Mouse (Mus musculus) stomach, adult 2 months (tissue): ENCODE measurements around the gene Olfr374. TPM values are rescaled to one million over a fixed set of nuclear protein-coding genes. Genes with fewer than 3 reads are reported as not detected.

Experiments
- polyA plus RNA-seq: library from polyadenylated mRNA; depleted of rRNA; stranded (reverse); fragments of >200 nt; gene quantifications from 2 replicates; pipeline ENCODE4 v1.2.3, GENCODE M21; 2012; rRNA removed

Olfr374 gene
- not detected in 2 replicates for polyA plus RNA-seq

DNA sequence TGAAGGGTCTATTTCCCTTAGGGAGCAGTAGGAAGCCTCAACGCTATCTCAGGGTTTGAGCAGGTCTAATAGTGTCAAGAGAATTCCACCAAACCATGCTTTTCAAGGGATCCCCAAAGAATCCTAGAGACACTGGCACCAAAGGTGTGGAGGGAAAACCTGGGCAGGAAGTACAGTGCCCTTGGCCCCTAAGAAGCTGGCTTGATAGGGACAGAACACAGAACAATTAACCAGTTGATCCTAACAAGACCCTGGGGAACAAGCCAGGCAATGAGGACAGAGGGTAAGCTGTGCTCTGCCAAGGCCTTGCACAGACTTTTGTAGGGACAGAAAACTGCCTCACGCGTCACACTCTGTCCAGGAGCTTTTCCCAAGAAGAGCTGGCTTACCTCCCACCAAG is at the start of gene Olfr374:
Olfr374 (plus strand) TSS at position 301 of the 400 bp plus-strand sequence.

DNA sequence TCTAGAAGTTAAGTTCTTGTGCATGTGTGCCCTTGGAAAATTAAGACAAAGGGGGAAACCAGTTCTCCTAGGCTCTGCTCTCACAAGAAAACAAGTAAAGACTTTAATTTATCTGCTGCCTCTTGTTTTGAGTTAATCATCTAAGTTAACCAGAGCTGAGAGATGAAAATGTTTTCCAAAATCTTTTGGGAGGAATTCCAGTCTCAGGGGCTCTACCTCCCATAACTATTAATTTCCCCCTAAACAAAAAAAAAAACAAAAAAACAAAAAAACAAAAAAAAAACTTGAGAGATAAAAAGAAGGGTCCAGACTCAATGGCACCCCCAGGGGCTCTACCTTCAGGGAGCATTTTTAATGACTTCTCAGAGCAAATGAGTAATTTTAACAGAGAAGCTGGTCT is 24.0 kb upstream of the Olfr374 start, which contains the start of gene Olfr373:
Olfr373 (plus strand) TSS at position 301 of the 400 bp plus-strand sequence.

DNA sequence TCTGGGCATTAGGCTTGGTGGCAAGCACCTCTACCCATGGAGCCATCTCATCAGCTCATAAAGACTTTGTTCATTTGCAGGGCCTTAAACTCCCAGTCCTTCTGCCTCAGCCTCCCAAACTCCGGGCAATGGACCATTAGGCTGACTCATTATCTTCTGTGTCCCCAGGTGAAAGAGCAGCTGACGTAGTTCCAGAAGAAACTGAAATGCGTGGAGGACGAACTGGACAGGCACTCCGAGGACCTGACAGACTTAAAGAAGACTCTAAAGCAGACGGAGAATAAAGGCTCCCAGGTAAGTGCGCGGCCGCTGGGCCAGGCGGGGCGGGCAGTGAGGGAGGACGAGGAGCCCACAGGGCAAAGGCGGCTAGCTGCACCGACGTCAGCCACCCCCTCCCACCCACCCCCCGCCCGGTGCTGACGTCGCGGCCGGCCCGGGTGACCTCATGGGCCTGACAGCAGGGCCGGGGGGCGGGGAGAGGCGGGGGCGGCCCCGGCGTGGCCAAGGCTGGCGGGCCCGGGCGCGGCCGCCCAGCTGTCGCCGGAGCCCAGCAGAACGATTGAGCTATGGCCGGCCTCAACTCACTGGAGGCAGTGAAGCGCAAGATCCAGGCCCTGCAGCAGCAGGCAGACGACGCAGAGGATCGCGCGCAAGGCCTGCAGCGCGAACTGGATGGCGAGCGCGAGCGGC is 28.1 kb downstream of the Olfr374 start, which contains the start of gene Tpm4:
Tpm4 (plus strand) TSS at position 220 of the 690 bp plus-strand sequence.

DNA sequence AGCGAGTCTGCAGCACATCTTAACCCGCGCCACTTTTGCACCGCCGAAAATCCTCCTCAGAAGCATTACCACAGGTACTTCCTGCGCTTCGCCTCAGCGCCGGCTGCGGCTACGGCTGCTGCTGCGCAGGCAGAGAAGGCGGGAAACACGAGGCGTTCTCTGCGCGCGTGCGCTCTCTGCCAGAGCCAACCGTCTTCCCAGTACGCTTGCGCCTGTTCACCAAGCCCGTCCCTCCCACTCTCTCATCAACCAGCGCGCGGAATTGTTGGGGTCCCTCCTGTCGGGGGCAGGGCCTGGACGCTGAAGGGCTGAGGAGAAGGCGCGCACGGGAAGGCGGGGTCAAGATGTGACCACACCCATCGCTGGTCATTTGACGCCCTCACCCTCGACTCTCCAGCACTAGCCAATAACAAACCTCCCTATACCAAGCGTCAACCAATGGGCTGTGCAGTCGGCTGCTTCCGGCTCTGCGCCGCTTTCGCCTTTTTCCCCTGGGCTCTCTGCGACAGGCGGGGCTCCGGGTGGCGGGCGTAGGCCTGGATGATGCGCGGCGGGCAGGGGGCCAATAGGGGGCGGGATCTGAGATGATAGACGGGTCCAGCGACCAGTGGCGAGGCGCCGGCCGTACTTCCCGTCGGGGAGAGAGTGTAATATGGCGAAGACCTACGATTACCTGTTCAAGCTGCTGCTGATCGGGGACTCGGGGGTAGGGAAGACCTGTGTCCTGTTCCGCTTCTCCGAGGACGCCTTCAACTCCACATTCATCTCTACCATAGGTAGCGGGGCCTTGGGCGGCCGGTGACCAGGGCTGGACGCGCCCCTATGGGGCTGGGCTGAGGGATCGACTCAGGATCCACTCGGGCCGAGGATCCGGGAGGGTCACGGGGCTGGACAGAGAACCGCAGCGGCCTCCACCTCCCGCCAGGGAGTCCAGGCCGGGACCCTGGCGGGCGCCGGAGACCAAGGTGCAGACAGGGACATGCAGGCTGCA is 54.2 kb downstream of the Olfr374 start, which contains the start of gene Rab8a:
Rab8a (plus strand) TSS at position 494 of the 991 bp plus-strand sequence.

Other genes with a start within 250 kb of the Olfr374 start
- 0.01 and 0.08 TPM in 2 replicates for gene Zfp709, start 225.0 kb upstream of the Olfr374 start, polyA plus RNA-seq
- not detected in 2 replicates for gene Zfp882, start 198.4 kb upstream of the Olfr374 start, polyA plus RNA-seq
- gene Zfp617, start 198.4 kb upstream of the Olfr374 start, polyA plus RNA-seq: 0.18 and 0.32 TPM in 2 replicates
- gene Zfp961, start 156.0 kb upstream of the Olfr374 start, polyA plus RNA-seq: 0.68 and 1.4 TPM in 2 replicates
- 6.1 and 21.1 TPM in 2 replicates for gene Cyp4f18, start 97.4 kb upstream of the Olfr374 start, polyA plus RNA-seq
- gene Olfr372, start 65.8 kb upstream of the Olfr374 start, polyA plus RNA-seq: not detected in 2 replicates
- not detected in 2 replicates for gene Olfr373, start 23.9 kb upstream of the Olfr374 start, polyA plus RNA-seq
- 26.4 and 27.0 TPM in 2 replicates for gene Tpm4, start 27.9 kb downstream of the Olfr374 start, polyA plus RNA-seq
- gene Rab8a, start 54.2 kb downstream of the Olfr374 start, polyA plus RNA-seq: 15.6 and 16.6 TPM in 2 replicates
- gene Hsh2d, start 82.6 kb downstream of the Olfr374 start, polyA plus RNA-seq: 2.1 and 2.7 TPM in 2 replicates
- 0.16 TPM in 1 of 2 replicates, not detected in the other for gene Cib3, start 105.8 kb downstream of the Olfr374 start, polyA plus RNA-seq
- gene Gm11034, start 106.6 kb downstream of the Olfr374 start, polyA plus RNA-seq: not detected in 2 replicates
- gene Fam32a, start 112.7 kb downstream of the Olfr374 start, polyA plus RNA-seq: 14.5 and 17.2 TPM in 2 replicates
- 19.7 and 21.1 TPM in 2 replicates for gene Ap1m1, start 133.0 kb downstream of the Olfr374 start, polyA plus RNA-seq
- 0.06 TPM in 1 of 2 replicates, not detected in the other for gene Gm10282, start 198.2 kb downstream of the Olfr374 start, polyA plus RNA-seq
- 17.2 and 35.7 TPM in 2 replicates for gene Klf2, start 212.0 kb downstream of the Olfr374 start, polyA plus RNA-seq